Comparison of ENCODE assay signal across 14 mouse cellular contexts in genomic region chr15:80814792-80815191, GRCm38 (mm10).
DNase-seq lines count a peak whose midpoint lies in the region; ATAC-seq and TF ChIP-seq lines count a peak whose summit lies in the region.
"Had no signal": no experiment of that assay in that cellular context is flagged by ENCODE, and none has a peak within 500 bp of the region (broad histone marks: within the 10 kb centered on the region; RNA-seq: fewer than 3 reads in every experiment).

No protein-coding gene starts in this region.

- H3K36me3 ChIP-seq in kidney, postnatal 0 days (ENCODE audit: insufficient read depth, low read length): no peaks in the 10 kb centered on the region
- peaks cover 5% of the 10 kb centered on the region for H3K36me3 ChIP-seq in liver, embryonic 13.5 days
- H3K36me3 ChIP-seq in neural tube, embryonic 15.5 days: no peaks in the 10 kb centered on the region
- no peaks in the 10 kb centered on the region for H3K36me3 ChIP-seq in hindbrain, embryonic 13.5 days

- no peaks in the 10 kb centered on the region for H3K9me3 ChIP-seq in kidney, postnatal 0 days (replicated peaks; ENCODE audit: low read length)
- H3K9me3 ChIP-seq in liver, embryonic 13.5 days (replicated peaks): no peaks in the 10 kb centered on the region
- H3K9me3 ChIP-seq in neural tube, embryonic 15.5 days (replicated peaks): no peaks in the 10 kb centered on the region
- no peaks in the 10 kb centered on the region for H3K9me3 ChIP-seq in hindbrain, embryonic 13.5 days
- H3K9me3 ChIP-seq: limb, embryonic 12.5 days had no signal

- no peak for TF ChIP-seq CTCF in kidney, postnatal 0 days (IDR thresholded peaks at IDR 0.05; ENCODE audit: low read depth)

- no peaks in the 10 kb centered on the region for H3K27me3 ChIP-seq in kidney, postnatal 0 days (ENCODE audit: insufficient read depth, low read length)
- H3K27me3 ChIP-seq in liver, embryonic 13.5 days: no peaks in the 10 kb centered on the region
- no peaks in the 10 kb centered on the region for H3K27me3 ChIP-seq in neural tube, embryonic 15.5 days (replicated peaks)
- no peaks in the 10 kb centered on the region for H3K27me3 ChIP-seq in hindbrain, embryonic 13.5 days
- H3K27me3 ChIP-seq: limb, embryonic 12.5 days had no signal

- 79% methylated on average over 7 of the region's 7 CpGs for WGBS in kidney, postnatal 0 days
- WGBS in liver, embryonic 13.5 days (ENCODE audit: insufficient replicate concordance): 29% methylated on average over 7 of the region's 7 CpGs
- 89% methylated on average over 7 of the region's 7 CpGs for WGBS in neural tube, embryonic 15.5 days
- 81% methylated on average over 7 of the region's 7 CpGs for WGBS in hindbrain, embryonic 13.5 days

- no peak overlapping the region for H3K4me2 ChIP-seq in kidney, postnatal 0 days (ENCODE audit: low read length)
- peak overlapping the region; percentile 36 for H3K4me2 ChIP-seq in liver, embryonic 13.5 days
- H3K4me2 ChIP-seq in neural tube, embryonic 15.5 days: no peak overlapping the region
- H3K4me2 ChIP-seq in hindbrain, embryonic 13.5 days: no peak overlapping the region
- H3K4me2 ChIP-seq: limb, embryonic 12.5 days had no signal

- ATAC-seq in kidney, postnatal 0 days (replicated peaks; ENCODE audit: low FRiP score, low read depth): no peak
- ATAC-seq in activated CD4-positive, CD25-positive, alpha-beta regulatory T cell, adult 4 months: peak; percentile 88
- ATAC-seq in liver, embryonic 13.5 days (ENCODE audit: low read depth): no peak
- ATAC-seq in neural tube, embryonic 15.5 days (ENCODE audit: low FRiP score): no peak
- ATAC-seq in hindbrain, embryonic 13.5 days (ENCODE audit: low FRiP score): no peak
- ATAC-seq: midbrain, embryonic 16.5 days had no signal

- peak; percentile 21 for DNase-seq in kidney, postnatal 0 days (ENCODE audit: low spot score)
- DNase-seq in kidney, postnatal 10 days: no peak
- no peak for DNase-seq in liver, embryonic 13.5 days
- DNase-seq in thymus, postnatal 0 days (ENCODE audit: low spot score): peak; percentile 48
- no peak for DNase-seq in adipocyte (ENCODE audit: low spot score)
- DNase-seq: cerebellum, adult 11-12 months; embryo, embryonic 11 days; kidney, postnatal 25 days; lung, postnatal 14 days had no signal

- no peak overlapping the region for H3K4me3 ChIP-seq in kidney, postnatal 0 days (replicated peaks; ENCODE audit: low read depth, low read length)
- no peak overlapping the region for H3K4me3 ChIP-seq in liver, embryonic 13.5 days (replicated peaks)
- H3K4me3 ChIP-seq in neural tube, embryonic 15.5 days (replicated peaks): no peak overlapping the region
- H3K4me3 ChIP-seq in hindbrain, embryonic 13.5 days: no peak overlapping the region
- H3K4me3 ChIP-seq: limb, embryonic 12.5 days had no signal

- H3K9ac ChIP-seq in kidney, postnatal 0 days (ENCODE audit: low read depth, low read length): no peak overlapping the region
- H3K9ac ChIP-seq in liver, embryonic 13.5 days: no peak overlapping the region
- no peak overlapping the region for H3K9ac ChIP-seq in neural tube, embryonic 15.5 days (replicated peaks)
- H3K9ac ChIP-seq in hindbrain, embryonic 13.5 days: no peak overlapping the region
- H3K9ac ChIP-seq: limb, embryonic 12.5 days had no signal

- no peaks in the 10 kb centered on the region for H3K4me1 ChIP-seq in kidney, postnatal 0 days (replicated peaks; ENCODE audit: insufficient read depth, low read length)
- H3K4me1 ChIP-seq in liver, embryonic 13.5 days (replicated peaks): peaks cover 82% of the 10 kb centered on the region
- H3K4me1 ChIP-seq in neural tube, embryonic 15.5 days: peaks cover 8% of the 10 kb centered on the region
- peaks cover 6% of the 10 kb centered on the region; the same call in 1 of the 2 replicates for H3K4me1 ChIP-seq in hindbrain, embryonic 13.5 days (replicated peaks)

- no peak overlapping the region; the same call in 1 of the 2 replicates for H3K27ac ChIP-seq in kidney, postnatal 0 days
- peak overlapping the region; percentile 54 for H3K27ac ChIP-seq in liver, embryonic 13.5 days
- no peak overlapping the region for H3K27ac ChIP-seq in neural tube, embryonic 15.5 days (replicated peaks)
- H3K27ac ChIP-seq in hindbrain, embryonic 13.5 days: no peak overlapping the region
- H3K27ac ChIP-seq: limb, embryonic 12.5 days had no signal

Comparison
In these comparisons a context has a peak if more than half of its experiments do, and no peak if none do; other contexts are left out.
1. DNase-seq: peak in kidney, postnatal 0 days (single experiment) and thymus, postnatal 0 days (single experiment); none in kidney, postnatal 10 days (single experiment), liver, embryonic 13.5 days (single experiment) and adipocyte (single experiment).